Mouse (Mus musculus) stomach, postnatal 0 days (tissue): ENCODE data around the gene F11.

ENCODE experiments used
- CTCF ChIP-seq: IDR thresholded peaks from 2 replicates; pipeline ENCODE4 v1.5.1; 2016; ENCODE audit warnings: antibody characterized with exemption, low read depth, mild to moderate bottlenecking, moderate library complexity
- EP300 ChIP-seq: optimal IDR thresholded peaks from 2 replicates; pipeline ENCODE3; 2016; ENCODE audit warnings: antibody characterized with exemption

GRCm38 (mm10) chr8:45258421-45258820, 3.4 kb downstream of the F11 start:
- TF ChIP-seq CTCF (no peak), EP300 (no peak)
